Mouse (Mus musculus) liver (tissue): ENCODE results near the gene Usp7.

Experiments
- DNase-seq: peaks from one replicate; pipeline ENCODE4 v3.0.0-alpha.2; 2020; ENCODE audit warnings: mixed read lengths

Usp7 gene

GRCm38 (mm10) chr16:8791949-8792557 lies at the start of gene Usp7:
Gene Usp7, minus strand, starts transcription at chr16:8792308.
- no peak for DNase-seq

- no peak for DNase-seq
Measured at GRCm38 (mm10) chr16:8840557-8840956, 48.4 kb upstream of the Usp7 start.

- no peak for DNase-seq
Measured at GRCm38 (mm10) chr16:8838921-8839320, 46.8 kb upstream of the Usp7 start.

GRCm38 (mm10) chr16:8837595-8837994 lies 45.5 kb upstream of the Usp7 start:
- no peak for DNase-seq

GRCm38 (mm10) chr16:8836876-8837275 lies 44.8 kb upstream of the Usp7 start:
- DNase-seq: no peak

GRCm38 (mm10) chr16:8831241-8831640 lies 39.1 kb upstream of the Usp7 start:
- peak; percentile 47 for DNase-seq

GRCm38 (mm10) chr16:8830431-8831211 lies 38.5 kb upstream of the Usp7 start:
- DNase-seq: peak; percentile 85

- peak; percentile 99 for DNase-seq
Measured at GRCm38 (mm10) chr16:8829564-8830359, 37.7 kb upstream of the Usp7 start, which contains the start of gene 1810013L24Rik. Gene 1810013L24Rik, plus strand, starts transcription at chr16:8830100.

GRCm38 (mm10) chr16:8828636-8829563 lies 36.8 kb upstream of the Usp7 start:
- DNase-seq: peak; percentile 73

GRCm38 (mm10) chr16:8827366-8827765 lies 35.3 kb upstream of the Usp7 start:
- DNase-seq: no peak

- DNase-seq: peak; percentile 22
Measured at GRCm38 (mm10) chr16:8823661-8824060, 31.6 kb upstream of the Usp7 start.

- DNase-seq: no peak
Measured at GRCm38 (mm10) chr16:8822586-8822985, 30.5 kb upstream of the Usp7 start.

- no peak for DNase-seq
Measured at GRCm38 (mm10) chr16:8821429-8821828, 29.3 kb upstream of the Usp7 start.

GRCm38 (mm10) chr16:8817872-8818271 lies 25.8 kb upstream of the Usp7 start:
- DNase-seq: no peak

- DNase-seq: peak; percentile 95
Measured at GRCm38 (mm10) chr16:8810399-8811127, 18.5 kb upstream of the Usp7 start.

GRCm38 (mm10) chr16:8806703-8807102 lies 14.6 kb upstream of the Usp7 start:
- DNase-seq: peak; percentile 85

GRCm38 (mm10) chr16:8795906-8796305 lies 3.8 kb upstream of the Usp7 start:
- no peak for DNase-seq

GRCm38 (mm10) chr16:8794952-8795351 lies 2.8 kb upstream of the Usp7 start:
- DNase-seq: peak; percentile 32

- no peak for DNase-seq
Measured at GRCm38 (mm10) chr16:8790886-8791285, 1.2 kb downstream of the Usp7 start.

GRCm38 (mm10) chr16:8784753-8785152 lies 7.4 kb downstream of the Usp7 start:
- no peak for DNase-seq

GRCm38 (mm10) chr16:8783198-8783913 lies 8.8 kb downstream of the Usp7 start:
- no peak for DNase-seq
